ENCODE assay signal across 24 mouse cellular contexts in genomic region chr16:89876079-89876478, GRCm38 (mm10).
"Had no signal": no experiment of that assay in that cellular context is flagged by ENCODE, and none has a peak within 500 bp of the region (broad histone marks: within the 10 kb centered on the region; RNA-seq: fewer than 3 reads in every experiment).

No protein-coding gene starts in this region.

- H3K4me2 ChIP-seq: heart, embryonic 11.5 days; heart, embryonic 13.5 days; heart, embryonic 15.5 days; hindbrain, embryonic 13.5 days; hindbrain, embryonic 15.5 days; intestine, embryonic 15.5 days; limb, embryonic 12.5 days had no signal

- DNase-seq: gastrocnemius, postnatal 14 days; gastrocnemius, postnatal 36 days; heart, adult 11 months; heart, adult 2 months; heart, postnatal 14 days; heart, postnatal 36 days; kidney, adult 18-20 months; kidney, adult 8-10 months; kidney, postnatal 10 days; kidney, postnatal 25 days; kidney, postnatal 4 days; liver had no signal

- H3K9me3 ChIP-seq: hindbrain, embryonic 13.5 days; hindbrain, embryonic 15.5 days; intestine, embryonic 15.5 days; limb, embryonic 10.5 days had no signal

- H3K9ac ChIP-seq: heart, embryonic 13.5 days; heart, embryonic 15.5 days; hindbrain, embryonic 13.5 days; hindbrain, embryonic 15.5 days; intestine, embryonic 15.5 days; limb, embryonic 12.5 days had no signal

- H3K36me3 ChIP-seq: heart, embryonic 15.5 days; hindbrain, embryonic 15.5 days; intestine, embryonic 15.5 days had no signal

- H3K27ac ChIP-seq: heart, adult 2 months; heart, embryonic 13.5 days; heart, embryonic 15.5 days; hindbrain, embryonic 13.5 days; hindbrain, embryonic 15.5 days; intestine, embryonic 15.5 days; layer of hippocampus, adult 2 months; left cerebral cortex, adult 2 months; limb, embryonic 10.5 days; limb, embryonic 12.5 days had no signal

- H3K27me3 ChIP-seq: heart, embryonic 13.5 days; heart, embryonic 15.5 days; hindbrain, embryonic 13.5 days; hindbrain, embryonic 15.5 days; intestine, embryonic 15.5 days; limb, embryonic 12.5 days had no signal

- H3K4me1 ChIP-seq: intestine, embryonic 15.5 days had no signal

- ATAC-seq: inflammation-experienced regulatory T-cells, adult 6 months; intestine, embryonic 15.5 days; intestine, postnatal 0 days had no signal

- H3K4me3 ChIP-seq: heart, adult 2 months; heart, embryonic 13.5 days; heart, embryonic 15.5 days; hindbrain, embryonic 13.5 days; hindbrain, embryonic 15.5 days; intestine, embryonic 15.5 days; layer of hippocampus, adult 2 months; left cerebral cortex, adult 2 months; limb, embryonic 10.5 days; limb, embryonic 12.5 days had no signal
